Mouse (Mus musculus) ES-CJ7 (cell line): Measurements from ENCODE around the gene Uba5.

ENCODE experiments used
- DNase-seq: peaks from one replicate; pipeline ENCODE4 v3.0.0; 2011; ENCODE audit warnings: low read depth, low spot score

The Uba5 gene

DNA sequence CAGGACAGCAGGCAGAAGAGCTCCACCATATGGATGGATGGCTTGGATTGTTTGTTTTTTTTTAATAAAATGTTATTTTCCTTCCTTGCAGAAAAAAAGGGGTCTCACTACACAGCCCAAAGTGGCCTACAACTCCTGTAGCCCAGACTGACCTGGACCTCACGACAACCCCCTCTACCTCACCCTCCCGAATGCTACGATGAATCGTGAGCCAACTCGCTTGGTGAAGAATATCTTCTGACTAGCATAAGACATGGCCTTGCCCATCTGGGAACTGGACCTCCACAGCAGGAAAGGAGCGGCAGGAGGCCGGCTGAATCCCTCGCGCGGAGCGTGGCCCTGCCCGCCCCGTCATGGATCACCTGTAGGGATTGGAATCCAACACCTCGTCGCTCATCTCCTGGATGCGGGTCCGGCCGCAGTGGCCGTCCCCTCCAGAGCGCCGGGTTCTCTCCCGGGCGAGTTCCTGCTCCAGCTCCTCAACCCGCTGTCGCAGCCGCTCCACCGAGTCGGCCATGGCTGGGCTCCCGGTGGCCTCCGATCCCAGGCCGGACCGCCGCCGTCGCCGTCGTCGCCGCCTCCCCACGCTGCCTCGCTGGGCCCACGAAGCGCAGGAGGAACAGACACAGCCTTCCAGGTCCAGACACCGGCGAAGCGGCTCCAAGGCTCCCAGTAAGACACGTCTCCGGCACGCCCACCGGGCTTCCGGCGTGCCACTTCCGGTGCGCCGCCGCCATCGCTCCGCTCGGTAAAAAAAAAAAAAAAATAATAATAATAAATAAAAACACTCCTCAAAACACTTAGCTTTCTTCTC is at the start of gene Uba5:
Uba5 (minus strand) TSS at position 705 of the 814 bp plus-strand sequence.
- no peak for DNase-seq

DNA sequence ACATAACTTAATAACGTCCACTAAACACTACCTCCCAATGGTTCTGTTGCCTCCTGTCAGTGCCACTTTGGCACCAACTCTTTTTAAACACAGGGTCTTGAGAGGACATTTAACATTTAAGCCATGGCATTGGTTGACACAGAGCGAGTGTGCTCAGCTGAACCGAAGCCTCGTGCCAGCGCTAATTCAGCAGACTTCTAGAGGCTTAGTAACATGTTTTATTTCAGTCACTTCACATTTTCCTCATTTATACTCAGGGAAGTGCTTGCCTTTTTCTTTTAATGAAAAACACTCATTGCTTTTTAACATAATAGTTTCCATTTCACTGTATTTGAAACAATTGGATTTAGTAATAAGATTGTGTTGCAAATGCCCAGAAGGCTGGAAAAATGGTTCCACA is 46.2 kb upstream of the Uba5 start:
- no peak for DNase-seq

DNA sequence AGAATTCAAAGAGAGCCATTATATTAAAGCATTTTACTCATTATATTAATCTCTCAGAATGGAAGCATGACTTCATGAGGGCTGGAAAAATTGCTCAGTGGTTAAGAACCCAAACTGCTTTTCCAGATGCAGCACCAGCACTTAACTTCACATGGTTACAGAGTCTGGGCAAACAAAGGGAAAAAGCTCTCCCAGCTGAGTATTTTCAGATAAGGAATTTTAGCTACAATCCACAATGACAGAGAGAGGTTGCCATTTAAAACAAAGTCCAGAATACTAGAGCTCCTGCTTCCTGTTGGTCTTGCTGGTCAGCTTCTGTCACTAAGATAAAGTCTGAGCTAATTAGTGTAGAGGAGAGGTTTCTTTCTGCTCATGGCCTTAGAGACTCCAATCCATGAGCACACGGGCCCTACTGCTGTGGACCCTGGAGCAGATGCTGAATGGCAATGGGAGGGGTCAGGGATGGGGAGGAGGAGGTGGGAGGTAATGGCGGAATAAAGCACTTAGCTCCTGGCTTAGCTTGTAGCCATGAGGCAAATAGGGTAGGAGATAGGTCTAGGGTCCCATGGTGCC is 45.7 kb upstream of the Uba5 start:
- no peak for DNase-seq

DNA sequence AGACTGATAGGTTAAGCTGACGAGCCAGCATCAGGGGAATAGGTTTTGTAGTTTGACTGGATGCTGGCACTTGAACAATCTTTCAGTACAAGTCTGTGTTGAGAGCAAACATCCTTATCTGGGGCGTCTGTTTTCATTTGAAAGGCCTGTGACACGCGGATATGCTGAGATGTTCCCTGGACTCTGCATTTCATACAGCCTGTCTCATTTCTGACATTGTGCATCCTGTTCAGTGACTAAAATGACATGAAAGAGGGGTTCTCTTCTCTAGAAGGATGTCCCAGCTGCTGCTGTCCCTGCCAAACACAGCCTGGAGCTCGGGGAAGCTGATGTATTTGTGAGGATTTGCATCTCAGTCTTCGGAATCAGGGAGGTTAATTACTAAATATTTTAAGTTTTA is 44.5 kb upstream of the Uba5 start:
- DNase-seq = no peak

DNA sequence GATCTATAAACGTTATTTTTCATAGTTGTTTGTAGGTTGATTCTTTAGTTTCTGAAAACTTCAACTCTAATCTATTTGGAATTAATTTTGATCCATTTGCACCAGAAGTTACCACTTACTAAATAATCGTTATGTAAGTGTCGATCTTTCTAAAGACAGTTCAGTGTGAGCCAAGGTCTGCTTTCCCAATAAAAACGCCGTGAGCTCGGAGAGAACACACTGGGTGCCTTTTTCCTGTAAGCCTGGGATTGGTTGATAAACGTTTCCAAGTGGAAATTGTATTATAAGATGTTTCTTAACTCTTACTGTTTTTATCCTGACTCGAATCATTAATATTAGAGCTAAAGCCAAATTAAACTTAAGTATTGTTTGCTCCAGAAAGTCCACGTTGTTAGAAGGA is 44.0 kb upstream of the Uba5 start:
- DNase-seq = no peak

DNA sequence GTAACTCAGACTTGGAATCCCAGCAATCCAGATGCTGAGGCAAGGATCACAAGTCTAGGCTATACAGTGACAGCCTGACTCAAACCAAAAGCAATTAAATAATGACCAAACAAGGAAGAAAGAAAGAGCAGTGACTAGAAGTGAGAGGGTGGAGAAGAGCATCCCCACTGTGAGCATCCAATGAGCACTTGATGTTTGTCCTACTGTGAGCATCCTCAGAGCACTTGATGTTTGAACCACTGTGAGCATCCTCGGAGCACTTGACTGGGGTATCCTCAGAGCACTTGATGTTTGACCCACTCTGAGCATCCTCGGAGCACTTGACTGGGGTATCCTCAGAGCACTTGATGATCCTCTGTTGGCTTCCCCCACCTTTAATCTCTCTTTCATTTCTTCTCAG is 42.1 kb upstream of the Uba5 start:
- peak; percentile 58 for DNase-seq

DNA sequence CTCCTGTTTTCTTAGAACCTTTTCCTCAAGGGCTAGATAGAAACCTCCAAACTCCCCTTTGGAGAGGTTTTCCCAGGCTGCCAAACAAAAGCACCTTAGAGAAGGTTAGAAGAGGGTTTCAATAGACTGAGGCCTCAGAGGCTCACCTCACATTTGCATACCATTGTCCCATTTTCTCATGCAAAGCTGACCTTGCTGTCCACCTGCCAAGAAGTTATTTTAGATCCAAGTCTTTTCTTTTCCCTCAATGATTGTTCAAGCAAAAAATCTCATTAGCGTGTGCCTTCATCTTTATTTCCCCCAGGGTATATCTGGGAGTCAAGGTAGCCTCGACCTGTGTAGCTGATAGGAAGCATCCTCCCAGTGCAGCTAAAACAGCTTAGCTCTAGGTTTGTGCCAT is 40.0 kb upstream of the Uba5 start:
- peak; percentile 84 for DNase-seq

DNA sequence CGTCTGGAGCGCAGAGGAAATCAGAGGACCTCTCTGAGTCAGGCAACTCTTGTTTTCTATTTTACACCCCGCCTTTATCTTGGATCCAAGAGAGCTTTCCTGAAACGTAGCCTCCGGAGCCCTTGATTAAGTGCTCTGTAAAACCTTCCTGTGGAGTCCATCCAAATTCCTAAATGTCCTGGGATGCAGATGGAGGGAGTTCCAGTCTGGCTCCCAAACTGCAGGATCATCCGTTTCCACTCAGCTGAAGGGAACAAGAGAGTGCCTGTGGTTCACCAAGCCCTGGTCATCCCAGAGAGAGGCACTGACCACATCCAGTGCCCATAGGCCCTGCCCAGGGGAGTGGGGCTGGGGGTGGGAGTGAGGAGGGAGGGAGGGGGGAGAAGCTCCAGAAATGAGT is 39.4 kb upstream of the Uba5 start:
- DNase-seq = no peak

DNA sequence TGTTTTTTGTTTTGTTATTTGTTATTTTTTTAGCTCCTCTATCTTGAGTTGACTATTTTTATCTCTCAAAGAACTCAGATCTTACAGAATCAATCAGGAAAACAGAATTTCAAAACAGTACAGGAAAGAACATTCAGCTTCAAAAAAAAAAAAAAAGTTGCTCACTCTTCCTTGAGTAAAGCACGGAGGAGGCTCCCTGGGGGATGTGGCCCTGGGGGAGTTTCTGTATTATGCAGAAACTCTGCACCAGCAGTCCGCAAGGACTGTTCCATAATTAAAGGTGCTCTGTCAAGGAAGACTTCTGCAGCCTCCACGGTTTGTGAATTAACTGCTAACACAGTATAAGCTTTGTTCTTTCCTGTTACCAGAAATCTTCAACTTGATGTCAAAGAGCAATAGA is 38.5 kb upstream of the Uba5 start:
- no peak for DNase-seq

DNA sequence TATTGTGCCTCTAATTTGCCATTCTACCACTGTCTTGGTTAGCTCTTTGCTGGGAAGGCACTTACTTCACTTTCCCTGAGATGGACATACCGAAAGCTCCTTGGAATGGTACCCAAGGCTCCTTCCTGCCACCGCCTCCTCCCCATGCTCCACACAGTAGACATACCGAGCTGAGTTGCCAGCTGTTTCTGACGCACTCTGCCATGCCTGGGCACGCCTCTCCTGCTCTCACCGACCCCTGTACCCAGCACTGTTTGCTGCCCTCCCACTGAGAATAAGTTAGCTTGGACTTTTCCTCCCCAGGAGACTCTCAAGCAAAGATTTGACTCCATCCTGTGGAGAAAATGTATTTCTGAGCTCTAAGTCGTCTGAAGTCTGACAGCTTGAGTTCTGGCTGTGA is 37.9 kb upstream of the Uba5 start:
- DNase-seq = no peak

DNA sequence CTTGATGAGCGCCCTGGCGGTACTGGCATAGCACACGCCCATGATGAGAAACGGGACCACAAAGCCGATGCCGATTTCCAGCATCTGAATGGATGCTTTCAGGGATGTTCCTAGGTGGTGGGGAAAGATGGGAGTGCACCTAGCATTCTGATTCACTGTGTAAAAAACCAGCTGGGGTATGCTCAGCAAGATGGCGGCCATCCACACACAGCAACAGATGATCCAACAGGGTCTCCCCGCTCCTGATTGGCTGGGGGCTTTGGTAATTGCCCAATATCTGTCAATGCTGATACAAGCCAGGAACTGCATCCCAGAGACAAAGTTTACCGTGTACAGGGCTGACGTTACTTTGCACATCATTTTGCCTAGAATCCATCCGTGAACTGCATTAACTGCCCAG is 36.1 kb upstream of the Uba5 start:
- DNase-seq = peak; percentile 81

DNA sequence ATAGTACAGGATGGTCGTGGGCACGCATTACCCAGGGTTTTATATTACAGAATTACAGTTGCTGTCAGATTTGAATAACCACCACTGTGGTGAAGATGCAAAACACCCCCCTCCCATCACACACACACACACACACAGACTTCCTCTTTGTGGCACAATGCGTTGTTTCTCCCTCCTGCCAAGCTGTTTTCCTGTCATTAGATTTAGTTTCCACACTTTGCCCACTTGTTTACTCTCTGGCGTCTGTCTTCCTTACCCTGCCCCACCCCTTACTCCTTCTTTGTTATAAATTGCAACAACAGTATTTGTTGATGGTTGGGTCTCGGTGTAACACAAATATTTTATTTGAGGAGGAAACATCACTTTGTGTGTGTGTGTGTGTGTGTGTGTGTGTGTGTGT is 35.3 kb upstream of the Uba5 start:
- DNase-seq = no peak

DNA sequence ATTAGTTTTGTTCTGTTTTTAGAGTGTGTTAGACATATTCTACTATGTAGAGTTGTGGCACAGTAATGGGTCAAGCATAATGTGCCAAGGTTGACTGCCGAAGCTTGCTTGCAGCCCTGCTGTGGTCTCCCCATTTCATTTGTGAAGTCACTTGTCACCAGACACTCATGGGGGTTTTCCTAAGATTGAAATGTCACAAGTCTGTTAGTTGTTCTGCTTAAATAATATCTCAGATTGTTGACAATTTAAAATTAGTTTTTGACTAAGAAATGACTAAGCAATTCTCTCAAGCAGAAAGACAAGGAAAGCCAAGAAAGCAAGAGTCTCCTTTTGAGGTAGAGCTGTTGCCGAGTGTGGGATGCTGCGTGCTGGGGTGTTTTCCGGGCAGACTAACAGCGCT is 30.0 kb upstream of the Uba5 start:
- DNase-seq = no peak

DNA sequence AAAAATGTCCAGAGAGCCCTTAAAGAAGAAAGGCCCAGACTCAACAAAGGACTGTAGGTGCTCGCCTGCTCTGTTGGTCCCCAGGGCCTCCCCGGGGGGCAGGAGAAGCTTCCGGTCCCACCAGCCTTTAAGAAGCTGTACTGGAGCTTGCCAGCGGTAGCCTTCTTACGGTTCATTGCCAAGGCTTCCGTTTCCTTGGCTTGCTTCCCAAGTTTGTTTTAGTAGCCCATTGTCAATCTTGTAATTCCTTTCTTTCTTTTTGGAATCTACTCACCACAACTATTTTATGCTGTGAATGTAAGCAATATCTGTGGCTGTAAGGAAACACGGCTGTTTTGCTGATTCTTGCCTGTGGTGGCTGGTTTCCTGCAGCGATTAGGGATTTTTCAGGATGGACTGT is 25.6 kb upstream of the Uba5 start:
- DNase-seq = no peak

DNA sequence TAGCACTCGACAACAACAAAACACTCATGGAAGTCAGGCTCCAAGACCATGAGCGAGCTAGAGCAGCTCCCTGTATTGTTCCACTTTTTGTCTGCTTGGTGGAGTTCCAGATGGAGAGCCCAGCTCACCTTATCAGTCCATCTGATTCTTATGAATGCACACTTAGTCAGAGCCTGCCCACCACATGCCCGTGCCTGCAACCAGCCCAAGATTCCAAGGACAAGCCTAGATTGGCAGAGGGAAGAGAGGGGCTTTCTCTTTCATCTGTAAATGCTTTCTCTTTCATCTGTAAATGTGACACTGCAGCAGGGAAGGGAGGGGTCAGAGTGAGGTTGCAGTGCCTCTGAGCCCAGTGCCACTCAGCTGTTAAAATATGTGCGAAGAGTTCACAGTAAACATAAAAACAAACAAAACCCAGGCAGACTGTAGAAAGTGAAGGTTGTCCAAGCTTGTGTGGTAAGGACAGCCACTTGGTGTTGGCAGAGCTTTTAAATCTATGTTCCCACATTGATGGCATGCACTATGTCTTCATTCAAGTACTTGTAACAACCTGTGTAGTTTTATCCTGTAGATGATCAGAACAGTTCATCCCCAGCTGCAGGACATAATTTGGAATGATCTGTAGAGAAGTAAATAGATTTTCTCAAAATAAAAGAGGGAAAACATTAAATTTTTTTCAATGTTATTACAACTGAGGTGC is 22.9 kb upstream of the Uba5 start:
- DNase-seq = peak; percentile 80

DNA sequence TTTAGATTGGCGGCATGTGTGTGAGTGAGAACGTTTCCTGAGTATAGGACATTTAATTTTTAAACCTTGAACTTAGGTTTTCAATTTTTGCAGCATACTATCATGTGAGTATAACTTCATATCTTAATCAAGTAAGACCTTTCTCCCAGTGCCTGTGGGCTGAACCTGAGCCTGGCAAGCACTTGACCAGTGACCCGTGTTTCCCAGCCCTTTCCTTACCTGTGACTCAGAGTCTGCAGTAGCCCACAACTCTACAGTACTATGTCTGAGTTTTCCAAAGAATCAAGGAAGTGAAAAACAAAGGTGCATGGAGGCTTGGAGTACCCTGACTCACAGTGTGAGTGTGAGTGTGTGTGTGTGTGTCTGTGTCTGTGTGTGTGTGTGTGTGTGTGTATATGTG is 17.1 kb upstream of the Uba5 start:
- no peak for DNase-seq

DNA sequence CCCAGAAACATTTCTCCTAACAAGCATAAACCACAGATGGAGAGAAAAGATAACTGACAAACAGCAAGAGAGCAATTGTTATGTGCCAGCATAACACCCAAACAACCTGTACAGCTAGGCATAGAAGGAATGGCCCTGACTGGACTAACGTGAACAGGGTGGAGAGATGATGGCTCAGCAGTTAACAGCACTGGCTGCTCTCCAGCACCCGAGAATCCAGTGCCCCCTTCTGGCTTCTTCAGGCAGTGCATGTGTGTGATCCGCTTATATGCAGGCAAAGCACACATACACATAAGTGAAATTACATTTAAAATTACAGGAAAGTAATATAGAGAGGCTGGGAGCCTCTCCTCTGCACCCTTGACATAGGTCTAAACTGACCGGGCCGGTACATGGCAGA is 16.4 kb upstream of the Uba5 start:
- DNase-seq = peak; percentile 66

DNA sequence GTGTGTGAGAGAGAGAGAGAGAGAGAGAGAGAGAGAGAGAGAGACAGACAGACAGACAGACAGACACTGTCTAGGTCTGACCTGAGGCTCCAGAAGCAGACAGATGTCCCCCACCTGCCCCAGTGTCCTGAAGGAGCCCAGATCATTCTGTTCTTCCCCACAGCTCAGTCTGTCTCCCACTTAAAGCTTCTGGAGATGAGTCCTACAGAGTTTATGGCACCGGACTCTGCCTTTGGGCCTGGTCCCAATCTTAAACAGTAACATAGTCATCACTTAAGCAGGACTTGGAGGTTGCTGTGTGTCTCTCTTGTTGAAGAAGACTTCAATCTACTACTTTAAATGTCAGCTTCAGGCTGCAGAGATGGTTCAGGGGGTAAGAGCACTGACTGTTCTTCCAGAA is 15.8 kb upstream of the Uba5 start:
- no peak for DNase-seq

DNA sequence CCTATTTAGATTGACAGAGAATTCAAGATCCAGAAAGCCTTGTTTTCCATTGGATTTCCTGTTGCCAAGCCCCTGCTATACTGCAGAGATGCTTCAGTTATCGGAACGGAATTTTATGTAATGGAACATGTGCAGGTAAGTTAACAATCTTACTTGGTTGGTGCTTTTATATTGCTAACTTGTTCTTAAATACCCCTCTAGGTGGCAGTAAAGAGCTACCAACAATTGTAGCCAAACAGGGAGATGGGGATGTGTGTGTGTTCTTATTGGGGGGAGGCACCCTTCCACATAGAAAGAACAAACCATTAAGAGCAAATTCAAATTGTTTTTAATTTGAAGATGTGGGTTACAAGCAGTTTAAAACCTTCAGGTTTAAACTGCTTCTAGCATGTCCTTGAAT is 12.9 kb upstream of the Uba5 start:
- DNase-seq = peak; percentile 55

DNA sequence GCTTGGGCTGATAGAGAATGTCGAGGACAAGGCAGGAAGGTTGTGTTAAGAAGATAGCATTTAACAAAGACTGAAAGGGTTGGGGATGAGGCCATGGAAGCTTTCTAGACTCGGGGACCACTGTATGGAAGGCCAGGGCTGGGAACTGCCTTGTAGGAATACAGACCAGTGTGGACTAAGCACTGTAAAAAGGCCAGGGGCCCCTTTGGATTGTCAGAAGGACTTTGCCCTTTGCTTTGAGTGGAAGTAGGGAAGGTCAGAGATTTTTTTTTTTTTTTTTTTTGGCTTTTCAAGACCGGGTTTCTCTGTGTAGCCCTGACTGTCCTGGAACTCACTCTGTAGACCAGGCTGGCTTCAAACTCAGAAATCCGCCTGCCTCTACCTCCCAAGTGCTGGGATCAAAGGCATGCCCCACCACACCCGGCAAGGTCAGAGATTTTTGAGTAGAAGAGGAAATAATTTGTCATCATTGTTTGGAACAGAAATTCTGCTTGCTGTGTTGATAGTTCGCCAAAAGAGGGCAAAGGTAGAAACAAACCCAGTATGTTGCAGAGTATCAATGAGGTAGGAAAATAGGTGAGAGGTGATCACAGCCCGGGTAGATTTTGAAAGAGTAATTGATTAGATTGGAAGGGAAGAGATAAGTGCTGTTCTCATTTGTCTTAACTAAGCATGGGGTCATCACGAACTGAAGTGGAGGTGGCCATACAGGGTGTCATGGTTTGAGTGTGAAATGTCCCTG is 8.1 kb upstream of the Uba5 start:
- no peak for DNase-seq

DNA sequence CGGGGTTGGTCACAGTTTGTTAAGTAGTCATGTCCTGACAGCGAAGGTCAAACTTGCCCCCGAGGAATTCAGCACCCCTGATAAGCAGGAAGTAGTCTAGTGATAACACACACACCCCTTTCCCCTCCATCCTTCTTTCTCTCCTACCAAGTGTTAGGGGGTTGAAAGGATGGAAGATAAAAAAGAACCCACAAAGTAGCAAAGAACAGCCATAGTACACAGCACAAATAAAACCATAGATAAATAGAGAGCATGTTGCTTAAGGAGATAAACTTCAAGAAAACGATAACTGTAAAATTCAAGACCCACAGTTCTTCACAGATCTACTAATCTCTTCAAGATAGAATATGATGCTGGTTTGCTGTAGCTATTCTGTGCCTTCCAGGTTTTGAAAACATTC is 7.3 kb upstream of the Uba5 start:
- DNase-seq = no peak

DNA sequence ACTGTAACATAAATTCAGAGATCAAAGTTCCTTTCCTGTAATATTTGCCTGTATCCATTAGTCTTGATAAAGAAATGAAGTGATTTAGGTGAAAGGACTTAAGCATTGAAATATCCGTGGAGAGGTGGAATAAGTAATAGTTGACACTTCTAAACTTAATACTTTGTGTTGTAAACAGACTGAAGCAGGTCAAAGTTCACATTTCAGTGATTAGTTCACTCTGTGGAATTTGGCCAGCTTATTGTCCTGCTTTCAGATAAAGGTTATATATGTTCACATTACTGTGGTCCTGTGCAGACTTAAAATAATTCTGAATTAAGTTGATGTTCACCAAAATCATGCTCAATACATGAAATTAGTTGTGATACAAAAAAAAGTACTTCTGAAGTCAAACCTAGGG is 1.6 kb upstream of the Uba5 start:
- no peak for DNase-seq
